8 mouse cellular contexts compared by ENCODE assay signal in genomic region chr8:75233915-75234554, GRCm38 (mm10). TPM values are rescaled to one million over a fixed set of nuclear protein-coding genes. Genes with fewer than 3 reads are reported as not detected.
DNase-seq lines count a peak whose midpoint lies in the region.

No protein-coding gene starts in this region.

- DNase-seq in embryo, embryonic 10 days (ENCODE audit: low spot score): peak; percentile 38
- DNase-seq in embryo, embryonic 9.5 days (ENCODE audit: extremely low spot score): no peak
- peak; percentile 30 for DNase-seq in layer of hippocampus, adult 9-10 months (ENCODE audit: low spot score)
- no peak for DNase-seq in layer of hippocampus, postnatal 36 days
- DNase-seq in NIH3T3 (ENCODE audit: low read depth): peak; percentile 29
- DNase-seq in kidney, postnatal 4 days: peak; percentile 61 to 62
- DNase-seq in c-Kit-positive CD71-positive TER-119-positive erythroid progenitor cells, embryonic 14.5 days (ENCODE audit: low spot score): no peak
- DNase-seq in ovary, adult 18-20 months (ENCODE audit: low spot score): no peak

RNA-seq across cellular contexts. Expression of gene Rasd2, which starts 20.3 kb away (rescaled TPM):
- total RNA-seq in layer of hippocampus, postnatal 36 days (2021): 10 to 100 TPM; 65.5 to 79.8 TPM

Comparison
In these comparisons a context has a peak if more than half of its experiments do, and no peak if none do; other contexts are left out.
1. DNase-seq: peak in embryo, embryonic 10 days (single experiment), layer of hippocampus, adult 9-10 months (single experiment), NIH3T3 (single experiment) and kidney, postnatal 4 days (2 of 2); none in embryo, embryonic 9.5 days (single experiment), layer of hippocampus, postnatal 36 days (0 of 2), c-Kit-positive CD71-positive TER-119-positive erythroid progenitor cells, embryonic 14.5 days (single experiment) and ovary, adult 18-20 months (single experiment).